In genomic region chr12:73223872-73224271, GRCm38 (mm10) we compare ENCODE assay signal across 23 mouse cellular contexts.
DNase-seq lines count a peak whose midpoint lies in the region; ATAC-seq and TF ChIP-seq lines count a peak whose summit lies in the region.
"Had no signal": no experiment of that assay in that cellular context is flagged by ENCODE, and none has a peak within 500 bp of the region (broad histone marks: within the 10 kb centered on the region; RNA-seq: fewer than 3 reads in every experiment).

No protein-coding gene starts in this region.

- no peaks in the 10 kb centered on the region for H3K4me1 ChIP-seq in limb, embryonic 11.5 days (ENCODE audit: control insufficient read depth, insufficient read depth, low read length)
- peaks cover 4% of the 10 kb centered on the region; the same call in 1 of the 2 replicates for H3K4me1 ChIP-seq in limb, embryonic 10.5 days
- H3K4me1 ChIP-seq: heart, embryonic 13.5 days had no signal

- H3K9ac ChIP-seq in limb, embryonic 11.5 days (ENCODE audit: low read length), result no peak overlapping the region
- H3K9ac ChIP-seq: forebrain, postnatal 0 days; heart, embryonic 13.5 days had no signal

- peak; percentile 23 for DNase-seq in embryo, embryonic 10.5 days (ENCODE audit: low spot score)
- DNase-seq in embryo, embryonic 11 days, result no peak
- no peak for DNase-seq in limb, embryonic 11.5 days (ENCODE audit: low spot score)
- no peak for DNase-seq in limb, embryonic 10.5 days (ENCODE audit: low spot score)
- peak; percentile 49 for DNase-seq in Muller cell, postnatal 12 days (ENCODE audit: inconsistent ontology term)
- DNase-seq in forelimb bud, embryonic 11.5 days (ENCODE audit: low read depth, low spot score), result peak; percentile 50
- no peak for DNase-seq in adrenal gland, postnatal 25 days
- DNase-seq in left cerebral cortex, adult 2 months (ENCODE audit: extremely low spot score in 1 of 2, low spot score in 2 of 2), result no peak
- DNase-seq: adrenal gland, postnatal 36 days; cerebellum, adult 11 months; cerebellum, adult 9-11 months; forebrain, postnatal 0 days; gastrocnemius, postnatal 36 days; heart, adult 2 months; heart, postnatal 14 days; kidney, postnatal 36 days; layer of hippocampus, postnatal 36 days; midbrain, embryonic 14.5 days; thymus, postnatal 14 days had no signal

- no peak overlapping the region for H3K4me2 ChIP-seq in limb, embryonic 11.5 days (ENCODE audit: low read depth, severe bottlenecking)
- H3K4me2 ChIP-seq: heart, embryonic 13.5 days; liver, embryonic 11.5 days had no signal

- H3K27me3 ChIP-seq in limb, embryonic 11.5 days (ENCODE audit: control insufficient read depth, insufficient read depth, low read length), result no peaks in the 10 kb centered on the region
- no peaks in the 10 kb centered on the region for H3K27me3 ChIP-seq in limb, embryonic 10.5 days (ENCODE audit: low read depth, poor library complexity, severe bottlenecking)
- H3K27me3 ChIP-seq: heart, embryonic 13.5 days had no signal

- H3K36me3 ChIP-seq in limb, embryonic 11.5 days (ENCODE audit: control insufficient read depth, insufficient read depth, low read length), result peaks cover 5% of the 10 kb centered on the region; the same call in 1 of the 2 replicates
- H3K36me3 ChIP-seq in limb, embryonic 10.5 days, result peaks cover 22% of the 10 kb centered on the region

- H3K4me3 ChIP-seq in limb, embryonic 11.5 days (ENCODE audit: low read depth, low read length), result no peak overlapping the region
- H3K4me3 ChIP-seq in limb, embryonic 10.5 days, result no peak overlapping the region
- no peak overlapping the region for H3K4me3 ChIP-seq in left cerebral cortex, adult 2 months
- H3K4me3 ChIP-seq: heart, adult 2 months; heart, embryonic 13.5 days had no signal

- H3K9me3 ChIP-seq in limb, embryonic 11.5 days (ENCODE audit: control insufficient read depth, low read length), result no peaks in the 10 kb centered on the region
- H3K9me3 ChIP-seq in limb, embryonic 10.5 days (replicated peaks), result no peaks in the 10 kb centered on the region
- H3K9me3 ChIP-seq: heart, embryonic 13.5 days had no signal

- intact Hi-C loops in left cerebral cortex, adult 2 months (cut with DNase I), result no loop called here

- 57% methylated on average over 6 of the region's 6 CpGs for WGBS in limb, embryonic 11.5 days
- WGBS in limb, embryonic 10.5 days, result 66% methylated on average over 6 of the region's 6 CpGs

- ATAC-seq in limb, embryonic 11.5 days (ENCODE audit: insufficient number of reproducible peaks, low FRiP score, low TSS enrichment, low read depth), result 0 out of 2 replicates have a peak, but pooled peaks have one; percentile 67
- ATAC-seq: forebrain, postnatal 0 days; hindbrain, postnatal 0 days; intestine, embryonic 16.5 days had no signal

- TF ChIP-seq CTCF in left cerebral cortex, adult 2 months (IDR thresholded peaks at IDR 0.05), result no peak

- no peak overlapping the region for H3K27ac ChIP-seq in limb, embryonic 11.5 days (replicated peaks; ENCODE audit: low read depth, low read length)
- H3K27ac ChIP-seq in limb, embryonic 10.5 days, result no peak overlapping the region
- H3K27ac ChIP-seq in left cerebral cortex, adult 2 months, result no peak overlapping the region
- H3K27ac ChIP-seq: heart, adult 2 months; heart, embryonic 13.5 days; hindbrain, postnatal 0 days had no signal

Comparison
In these comparisons a context has a peak if more than half of its experiments do, and no peak if none do; other contexts are left out.
1. DNase-seq: peak in embryo, embryonic 10.5 days (single experiment), Muller cell, postnatal 12 days (single experiment) and forelimb bud, embryonic 11.5 days (single experiment); none in embryo, embryonic 11 days (single experiment), limb, embryonic 11.5 days (single experiment), limb, embryonic 10.5 days (single experiment), adrenal gland, postnatal 25 days (single experiment) and left cerebral cortex, adult 2 months (0 of 2).